Mouse (Mus musculus) left cerebral cortex, postnatal 14 days (tissue): Measurements from ENCODE around the gene Kcnk4. TPM values are rescaled to one million over a fixed set of nuclear protein-coding genes. Genes with fewer than 3 reads are reported as not detected.

Experiments used
- DNase-seq, 2 experiments: peaks; one replicate each; pipeline ENCODE4 v3.0.0; 2021 to 2022; ENCODE audit warnings: low spot score in 2 of 2, mixed read lengths in 1 of 2
- intact Hi-C: fragments of 180-260 bp; cut with DNase I; formaldehyde crosslinking; loops from one replicate; pipeline ENCODE4 v1.15.1; 2025
- total RNA-seq, 2 experiments: library from RNA; stranded (reverse); gene quantifications; 2 replicates each; pipeline ENCODE4 v1.2.3; 2021

Kcnk4 gene
- total RNA-seq, 2 experiments from 2014 or later = 44.9 to 50.4 TPM

GRCm38 (mm10) chr19:6940396-6941351, 6.4 kb upstream of the Kcnk4 start:
- intact Hi-C loops = loop anchor here (5.0 kb wide), 1 partner anchor 37 kb away; the partner anchor contains the start of gene Plcb3
- DNase-seq = no peak

GRCm38 (mm10) chr19:6939106-6940002, 5.0 kb upstream of the Kcnk4 start:
- intact Hi-C loops = loop anchor here (5.0 to 10.0 kb wide), 2 partner anchors 38 to 445 kb away; partner anchors contain the start of gene Plcb3
- DNase-seq = no peak

GRCm38 (mm10) chr19:6937541-6938465, 3.5 kb upstream of the Kcnk4 start:
- no peak for DNase-seq
- intact Hi-C loops = loop anchor here (10.0 kb wide), 1 partner anchor 443 kb away; no protein-coding TSS in a partner anchor

- no peak for DNase-seq
- intact Hi-C loops = loop anchor here (10.0 kb wide), 1 partner anchor 441 kb away; no protein-coding TSS in a partner anchor
Measured at GRCm38 (mm10) chr19:6936299-6936698, 2.0 kb upstream of the Kcnk4 start.

- intact Hi-C loops = loop anchor here (5.0 to 10.0 kb wide), 2 partner anchors 84 to 439 kb away; partner anchors contain the start of gene Fermt3
- peak; percentile 56 to 63 for DNase-seq
Measured at GRCm38 (mm10) chr19:6933436-6934194, 700 bp downstream of the Kcnk4 start.

- DNase-seq = no peak
- intact Hi-C loops = loop anchor here (5.0 to 10.0 kb wide), 2 partner anchors 84 to 438 kb away; partner anchors contain the start of gene Fermt3
Measured at GRCm38 (mm10) chr19:6933102-6933435, 1.2 kb downstream of the Kcnk4 start.

- intact Hi-C loops = loop anchor here (5.0 to 10.0 kb wide), 2 partner anchors 85 to 437 kb away; partner anchors contain the start of gene Fermt3
- DNase-seq = no peak
Measured at GRCm38 (mm10) chr19:6932018-6932417, 2.3 kb downstream of the Kcnk4 start.

GRCm38 (mm10) chr19:6931002-6931401, 3.3 kb downstream of the Kcnk4 start:
- no peak for DNase-seq
- intact Hi-C loops = loop anchor here (5.0 to 10.0 kb wide), 2 partner anchors 86 to 436 kb away; partner anchors contain the start of gene Fermt3

GRCm38 (mm10) chr19:6928080-6928479, 6.2 kb downstream of the Kcnk4 start:
- intact Hi-C loops = no loop called here

GRCm38 (mm10) chr19:6926559-6927255, 7.6 kb downstream of the Kcnk4 start:
- DNase-seq = no peak
- intact Hi-C loops = no loop called here

More at GRCm38 (mm10) chr19:6928080-6928479, 6.2 kb downstream of the Kcnk4 start:
- DNase-seq = no peak

DNA sequence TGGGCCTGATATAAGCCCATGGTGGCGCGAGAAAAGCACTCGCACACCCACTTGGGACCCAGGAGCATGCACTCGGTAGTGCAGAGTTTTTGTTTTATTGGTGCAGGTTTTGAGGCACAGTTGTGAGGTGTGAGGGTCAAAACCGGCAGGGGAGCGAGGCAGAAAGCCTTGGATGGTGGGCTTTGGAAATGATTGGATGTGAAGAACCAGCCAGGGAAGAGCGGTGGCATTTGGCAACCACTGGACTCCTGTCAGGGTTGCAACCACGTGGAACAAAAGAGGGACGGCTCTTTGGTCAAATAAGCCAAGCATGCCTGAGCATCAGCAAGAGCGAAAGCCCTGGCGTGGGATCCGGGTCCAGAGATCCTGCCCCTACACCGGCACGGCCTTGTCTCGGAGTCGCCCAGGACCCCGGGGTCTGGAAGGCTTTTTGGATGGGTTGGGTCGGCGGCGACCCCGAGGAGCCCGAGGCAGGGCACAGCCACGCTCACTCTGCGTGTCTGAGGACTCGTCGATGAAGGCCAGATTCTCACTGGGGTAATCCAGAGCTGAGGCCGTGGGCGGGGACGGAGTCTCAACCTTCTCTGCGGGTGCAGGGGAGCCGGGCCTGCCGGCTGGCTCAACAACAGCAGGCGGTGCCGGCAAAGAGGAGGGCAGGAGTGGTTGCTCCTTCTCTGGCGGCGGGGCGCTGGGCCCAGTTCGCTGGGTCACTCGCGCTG, 8.5 kb downstream of the Kcnk4 start:
- intact Hi-C loops = no loop called here

GRCm38 (mm10) chr19:6925307-6925573, 9.1 kb downstream of the Kcnk4 start, which contains the start of gene Catsperz:
Catsperz (minus strand) TSS chr19:6925380.
- no peak for DNase-seq
- intact Hi-C loops = no loop called here

More for the DNA sequence above, 8.5 kb downstream of the Kcnk4 start:
- no peak for DNase-seq

DNA sequence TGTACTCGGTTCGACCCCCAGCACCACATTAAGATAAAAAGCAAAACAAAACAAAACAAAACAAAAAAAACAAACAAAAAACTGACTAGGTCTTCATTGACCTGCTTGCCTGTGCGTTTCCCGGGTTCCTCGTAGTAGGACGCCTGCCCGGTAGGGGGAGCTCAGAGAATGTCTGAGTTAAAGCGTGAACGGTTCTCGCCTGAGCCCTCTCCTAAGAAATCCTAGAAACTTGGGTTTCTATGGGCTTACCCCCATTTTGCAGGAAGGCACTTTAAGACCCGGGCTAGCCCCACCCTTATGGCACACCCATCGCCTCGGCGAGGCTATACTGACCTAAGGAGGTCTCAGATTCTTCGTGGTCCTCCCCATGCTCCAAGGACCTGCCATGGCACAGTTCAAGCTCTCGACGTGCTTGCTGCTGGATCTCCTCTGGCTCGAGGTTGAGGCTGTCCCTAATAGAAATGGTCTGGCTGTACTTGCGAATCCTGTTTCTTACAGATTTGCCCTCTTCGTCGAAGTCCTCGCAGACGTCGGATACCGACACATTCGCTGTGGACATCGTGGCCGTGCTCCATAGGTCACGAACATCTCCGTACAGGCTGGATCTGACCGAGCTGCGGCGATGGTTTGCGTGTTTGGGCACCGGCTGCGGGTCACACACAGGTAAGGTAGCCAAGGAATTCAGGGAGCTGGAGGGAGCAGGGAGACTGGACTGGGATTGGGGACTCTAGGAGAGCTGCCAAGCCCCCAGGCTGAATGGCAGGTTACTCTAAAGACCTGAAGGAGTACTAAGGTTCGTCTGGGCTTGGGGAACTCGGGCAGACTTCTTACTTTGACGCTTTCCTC, 9.6 kb downstream of the Kcnk4 start:
- peak; percentile 89 to 92 for DNase-seq
- intact Hi-C loops = loop anchor here (5.0 kb wide), 1 partner anchor 53 kb away; the partner anchor contains the start of gene Plcb3

DNA sequence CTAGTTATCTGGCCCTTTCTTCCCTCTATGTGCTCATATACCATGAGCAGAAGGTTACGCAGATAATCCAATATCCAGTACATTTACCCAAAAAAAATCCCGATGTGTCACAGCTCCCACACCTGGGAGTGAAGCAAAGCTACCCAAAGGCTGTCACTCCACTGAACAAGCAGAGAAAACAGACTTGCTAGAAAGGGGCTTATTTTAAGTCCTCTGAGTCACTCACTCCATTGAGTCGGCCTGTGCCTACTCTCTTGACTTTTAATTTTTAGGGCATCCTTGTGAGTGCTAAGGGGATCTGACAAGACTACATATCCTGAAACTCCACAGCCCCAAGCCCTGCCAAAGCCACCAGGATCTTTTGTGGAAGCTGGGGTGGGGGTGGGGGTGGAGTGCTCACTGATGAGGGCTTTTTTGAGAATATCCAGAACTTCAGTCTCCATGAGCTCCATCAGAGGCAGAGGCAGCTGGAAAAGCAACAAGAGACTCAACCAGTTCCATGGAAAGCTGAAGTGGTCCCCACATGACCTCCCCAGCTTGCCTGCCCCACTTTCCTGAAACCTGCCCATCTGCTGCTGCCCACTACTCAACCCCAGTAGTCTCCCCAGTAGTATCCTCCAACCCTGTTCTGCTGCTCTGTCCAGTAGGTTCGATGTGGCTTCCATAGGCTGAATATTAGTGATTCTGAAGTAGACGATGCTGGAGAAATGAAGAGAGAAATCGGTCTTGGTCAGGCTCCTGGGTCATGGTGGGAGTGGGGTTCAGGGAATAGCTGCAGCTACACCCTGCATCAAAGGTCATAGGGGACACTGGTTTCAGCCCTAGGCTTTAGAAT, 11.2 kb downstream of the Kcnk4 start:
- DNase-seq = no peak
- intact Hi-C loops = loop anchor here (5.0 kb wide), 1 partner anchor 54 kb away; the partner anchor contains the start of gene Plcb3
